Mouse (Mus musculus): ENCODE data around the gene Hoxa7. TPM values are rescaled to one million over a fixed set of nuclear protein-coding genes. Genes with fewer than 3 reads are reported as not detected.

Hoxa7 gene
- polyA plus RNA-seq, 1 experiment from 2014 or later, result 8.1 TPM

DNA sequence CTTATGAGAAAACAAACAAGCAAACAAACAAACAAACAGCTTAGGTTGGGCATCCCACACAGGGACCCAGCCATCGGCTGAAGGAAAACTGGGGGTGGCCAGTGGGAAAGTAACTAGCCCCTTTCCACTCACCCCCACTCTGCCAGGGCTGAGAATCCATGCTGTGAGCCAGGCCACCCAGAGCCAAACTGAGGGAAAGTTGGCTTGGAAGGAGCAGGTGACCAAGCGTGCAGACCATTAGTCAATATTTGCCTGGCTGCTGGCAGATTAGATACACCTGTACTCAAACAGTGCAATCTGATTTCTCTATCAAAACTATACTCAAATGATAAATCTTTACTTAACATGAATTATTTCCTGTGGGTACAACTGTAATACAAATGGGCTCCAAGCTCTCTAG, 39.6 kb downstream of the Hoxa7 start:
- DNase-seq (ENCODE audit: low spot score), result no peak
- H3K4me3 ChIP-seq (ENCODE audit: low read depth, low read length), result no peak overlapping the region
- no peak overlapping the region for H3K4me2 ChIP-seq (replicated peaks; ENCODE audit: low read depth)
- TF ChIP-seq EP300 (optimal IDR thresholded peaks at IDR 0.05), result no peak
- H3K27me3 ChIP-seq (ENCODE audit: control insufficient read depth, insufficient read depth, low read length), result peaks cover 2% of the 10 kb centered on the region; the same call in 1 of the 2 replicates
- no peaks in the 10 kb centered on the region for H3K9me3 ChIP-seq (ENCODE audit: control insufficient read depth, low read length)
- no peak for ATAC-seq (ENCODE audit: low FRiP score, low TSS enrichment)
- H3K36me3 ChIP-seq (ENCODE audit: control insufficient read depth, insufficient read depth, low read length), result no peaks in the 10 kb centered on the region
- 31% methylated on average over 2 of the region's 2 CpGs for WGBS
- no peak overlapping the region for H3K27ac ChIP-seq (replicated peaks)
- no peak overlapping the region for H3K9ac ChIP-seq (ENCODE audit: low read length)
- H3K4me1 ChIP-seq (replicated peaks; ENCODE audit: control insufficient read depth, insufficient read depth), result no peaks in the 10 kb centered on the region; the same call in 1 of the 2 replicates

DNA sequence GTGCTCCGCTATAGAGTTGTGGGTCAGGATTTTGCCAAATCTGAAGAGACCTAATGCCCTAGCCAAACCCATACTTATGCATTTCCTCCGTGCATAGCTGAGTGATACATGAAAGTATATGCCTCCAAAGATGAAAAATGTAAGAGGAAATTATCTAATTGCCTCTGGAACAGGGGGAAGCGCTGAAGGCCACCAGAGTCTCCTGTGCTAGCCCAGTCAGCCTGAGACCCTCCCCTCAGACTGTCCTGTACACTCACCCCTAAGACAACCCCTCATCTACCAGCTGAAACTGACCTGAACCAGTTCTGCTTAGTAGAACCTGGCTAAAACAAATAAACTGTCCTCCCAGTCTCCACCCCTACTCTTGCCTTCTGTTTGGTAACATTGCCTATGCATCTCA, 40.9 kb downstream of the Hoxa7 start:
- no peak for TF ChIP-seq CTCF (IDR thresholded peaks at IDR 0.05; ENCODE audit: low read depth)
- TF ChIP-seq EP300 (optimal IDR thresholded peaks at IDR 0.05), result no peak
- Histone ChIP-seq H3K4me2 (replicated peaks; ENCODE audit: low read depth) (peak overlapping the region; percentile 75), H3K9ac (ENCODE audit: low read length) (peak overlapping the region; percentile 89), H3K36me3 (ENCODE audit: control insufficient read depth, insufficient read depth, low read length) (no peaks in the 10 kb centered on the region), H3K9me3 (ENCODE audit: control insufficient read depth, low read length) (no peaks in the 10 kb centered on the region), H3K27ac (replicated peaks) (peak overlapping the region; percentile 95), H3K4me1 (replicated peaks; ENCODE audit: control insufficient read depth, insufficient read depth) (no peaks in the 10 kb centered on the region; the same call in 1 of the 2 replicates), H3K27me3 (ENCODE audit: control insufficient read depth, insufficient read depth, low read length) (no peaks in the 10 kb centered on the region), H3K4me3 (ENCODE audit: low read depth, low read length) (peak overlapping the region; percentile 63)
- DNase-seq (ENCODE audit: low spot score), result no peak
- ATAC-seq (ENCODE audit: low FRiP score, low TSS enrichment), result no peak
- WGBS, result 37% methylated on average over 3 of the region's 3 CpGs

DNA sequence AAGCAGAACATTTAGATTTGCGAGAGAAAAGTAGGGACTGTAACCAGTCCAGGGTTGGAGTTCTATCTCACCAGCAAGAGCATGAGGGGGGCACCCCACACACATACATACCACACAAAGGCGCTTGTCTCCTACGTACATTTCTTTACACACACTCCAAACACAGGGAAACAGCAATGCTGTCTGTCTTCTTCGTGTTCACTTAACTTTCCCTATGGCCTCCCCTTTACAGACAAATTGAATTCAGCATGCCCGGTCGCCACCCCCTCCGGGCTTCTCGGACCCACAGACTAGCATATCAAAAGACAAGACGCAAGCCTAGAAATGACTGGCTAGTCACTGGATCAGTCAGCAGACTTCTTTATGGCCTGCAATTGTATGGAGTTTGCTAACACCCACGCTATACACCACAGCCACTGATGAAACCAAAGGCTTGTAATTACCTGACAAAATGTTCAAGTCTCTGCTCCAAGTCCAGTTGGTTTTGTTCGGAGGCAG, 41.4 kb downstream of the Hoxa7 start:
- TF ChIP-seq CTCF (IDR thresholded peaks at IDR 0.05; ENCODE audit: low read depth) (no peak), EP300 (optimal IDR thresholded peaks at IDR 0.05) (no peak)
- H3K27ac ChIP-seq (replicated peaks), result peak overlapping the region; percentile 95
- peak overlapping the region; percentile 63 for H3K4me3 ChIP-seq (ENCODE audit: low read depth, low read length)
- H3K4me1 ChIP-seq (replicated peaks; ENCODE audit: control insufficient read depth, insufficient read depth), result no peaks in the 10 kb centered on the region; the same call in 1 of the 2 replicates
- H3K9ac ChIP-seq (ENCODE audit: low read length), result peak overlapping the region; percentile 89
- H3K27me3 ChIP-seq (ENCODE audit: control insufficient read depth, insufficient read depth, low read length), result no peaks in the 10 kb centered on the region
- peak overlapping the region; percentile 75 for H3K4me2 ChIP-seq (replicated peaks; ENCODE audit: low read depth)
- no peaks in the 10 kb centered on the region for H3K9me3 ChIP-seq (ENCODE audit: control insufficient read depth, low read length)
- H3K36me3 ChIP-seq (ENCODE audit: control insufficient read depth, insufficient read depth, low read length), result no peaks in the 10 kb centered on the region
- 22% methylated on average over 11 of the region's 11 CpGs for WGBS
- DNase-seq (ENCODE audit: low spot score) (no peak), ATAC-seq (ENCODE audit: low FRiP score, low TSS enrichment) (no peak)

DNA sequence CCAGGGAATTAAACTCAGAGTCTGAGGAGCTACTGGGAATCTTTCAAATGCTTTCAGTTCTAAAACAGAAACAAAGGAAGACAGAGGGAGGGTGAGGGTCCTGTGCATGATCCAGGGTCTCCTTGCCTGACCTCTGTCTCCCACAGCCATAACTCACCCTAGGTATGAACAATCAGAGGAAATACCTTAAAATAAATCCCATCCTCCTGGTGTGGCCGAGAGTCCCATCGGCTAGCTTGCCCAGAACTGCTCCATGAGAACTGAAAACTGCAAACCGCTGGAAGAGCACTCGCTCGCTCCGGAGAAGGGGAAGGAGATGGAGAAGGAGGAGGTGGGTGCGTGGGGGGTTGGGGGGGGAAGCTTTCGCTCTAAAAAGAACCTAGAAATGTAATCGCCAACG, 42.0 kb downstream of the Hoxa7 start:
- H3K9ac ChIP-seq (ENCODE audit: low read length), result peak overlapping the region; percentile 89
- H3K27me3 ChIP-seq (ENCODE audit: control insufficient read depth, insufficient read depth, low read length), result no peaks in the 10 kb centered on the region
- no peaks in the 10 kb centered on the region; the same call in 1 of the 2 replicates for H3K4me1 ChIP-seq (replicated peaks; ENCODE audit: control insufficient read depth, insufficient read depth)
- TF ChIP-seq CTCF (IDR thresholded peaks at IDR 0.05; ENCODE audit: low read depth) (no peak), EP300 (optimal IDR thresholded peaks at IDR 0.05) (no peak)
- ATAC-seq (ENCODE audit: low FRiP score, low TSS enrichment) (no peak), DNase-seq (ENCODE audit: low spot score) (peak; percentile 13)
- peak overlapping the region; percentile 75 for H3K4me2 ChIP-seq (replicated peaks; ENCODE audit: low read depth)
- 13% methylated on average over 10 of the region's 10 CpGs for WGBS
- peak overlapping the region; percentile 95 for H3K27ac ChIP-seq (replicated peaks)
- no peaks in the 10 kb centered on the region for H3K9me3 ChIP-seq (ENCODE audit: control insufficient read depth, low read length)
- H3K4me3 ChIP-seq (ENCODE audit: low read depth, low read length), result peak overlapping the region; percentile 63
- no peaks in the 10 kb centered on the region for H3K36me3 ChIP-seq (ENCODE audit: control insufficient read depth, insufficient read depth, low read length)

DNA sequence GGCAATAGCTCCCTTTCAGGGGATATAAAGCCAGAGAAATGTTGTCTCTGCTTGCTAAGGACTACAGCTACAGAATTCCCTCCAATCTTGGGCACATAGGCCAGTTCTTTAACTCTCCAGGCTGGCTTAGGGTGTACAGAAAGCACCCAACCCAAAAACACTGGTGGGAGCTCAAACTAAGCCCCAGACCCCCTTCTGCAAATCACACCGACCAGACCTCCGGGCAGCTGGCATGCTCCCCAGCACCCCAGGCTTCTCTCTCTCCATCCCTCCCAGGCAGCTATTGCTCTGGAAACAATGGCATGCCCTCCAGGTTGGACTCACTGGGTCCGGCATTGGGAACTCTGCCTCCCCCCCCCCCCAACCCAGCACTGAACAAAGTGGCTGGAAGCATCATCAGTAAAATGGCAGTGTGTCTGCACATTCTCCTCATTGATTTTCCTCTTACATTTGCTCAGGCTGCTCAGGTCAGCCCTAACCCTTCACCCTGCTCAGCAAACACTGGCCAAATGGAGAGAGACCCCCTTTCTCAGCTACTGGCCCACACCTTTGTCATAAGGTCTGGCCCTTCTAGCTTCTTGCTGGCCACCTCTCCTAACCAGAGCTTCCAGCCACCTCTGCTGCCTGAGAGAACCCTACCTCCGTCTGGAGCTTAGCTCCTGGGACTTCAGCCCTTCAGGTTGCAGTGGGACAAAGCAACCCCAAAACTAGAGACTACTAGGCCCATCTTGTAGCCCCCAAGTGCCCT, 42.6 kb downstream of the Hoxa7 start:
- Histone ChIP-seq H3K9me3 (ENCODE audit: control insufficient read depth, low read length) (no peaks in the 10 kb centered on the region), H3K4me1 (replicated peaks; ENCODE audit: control insufficient read depth, insufficient read depth) (no peaks in the 10 kb centered on the region; the same call in 1 of the 2 replicates), H3K27me3 (ENCODE audit: control insufficient read depth, insufficient read depth, low read length) (no peaks in the 10 kb centered on the region), H3K27ac (replicated peaks) (peak overlapping the region; percentile 95), H3K9ac (ENCODE audit: low read length) (peak overlapping the region; percentile 89), H3K36me3 (ENCODE audit: control insufficient read depth, insufficient read depth, low read length) (no peaks in the 10 kb centered on the region), H3K4me2 (replicated peaks; ENCODE audit: low read depth) (peak overlapping the region; percentile 75), H3K4me3 (ENCODE audit: low read depth, low read length) (peak overlapping the region; percentile 63)
- ATAC-seq (ENCODE audit: low FRiP score, low TSS enrichment) (no peak), DNase-seq (ENCODE audit: low spot score) (peak; percentile 13)
- no peak for TF ChIP-seq EP300 (optimal IDR thresholded peaks at IDR 0.05)
- no peak for TF ChIP-seq CTCF (IDR thresholded peaks at IDR 0.05; ENCODE audit: low read depth)
- 17% methylated on average over 4 of the region's 4 CpGs for WGBS

DNA sequence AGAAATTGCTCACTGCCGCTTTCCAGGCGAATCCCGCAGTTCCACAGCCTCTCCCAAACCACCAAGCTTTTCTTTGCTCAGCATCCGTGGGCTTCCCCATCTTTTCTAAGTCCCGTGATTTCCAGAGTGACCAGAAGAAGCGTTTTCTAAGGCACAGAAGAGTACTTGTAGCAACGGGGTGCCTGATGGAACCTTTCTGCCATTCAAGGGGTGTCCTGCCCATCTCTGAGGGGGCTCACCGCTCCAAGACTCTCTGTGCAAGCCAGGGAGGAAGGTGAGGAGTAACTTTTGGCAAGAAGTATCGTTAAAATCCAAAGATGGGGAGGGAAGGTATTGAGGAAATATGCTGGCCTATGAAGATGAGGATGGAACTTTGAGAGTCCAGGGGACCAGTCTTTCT, 43.8 kb downstream of the Hoxa7 start:
- TF ChIP-seq CTCF (IDR thresholded peaks at IDR 0.05; ENCODE audit: low read depth), result no peak
- no peak for TF ChIP-seq EP300 (optimal IDR thresholded peaks at IDR 0.05)
- Histone ChIP-seq H3K4me1 (replicated peaks; ENCODE audit: control insufficient read depth, insufficient read depth) (no peaks in the 10 kb centered on the region), H3K9ac (ENCODE audit: low read length) (peak overlapping the region; percentile 89), H3K36me3 (ENCODE audit: control insufficient read depth, insufficient read depth, low read length) (no peaks in the 10 kb centered on the region), H3K4me3 (ENCODE audit: low read depth, low read length) (peak overlapping the region; percentile 63), H3K9me3 (ENCODE audit: control insufficient read depth, low read length) (no peaks in the 10 kb centered on the region), H3K27ac (replicated peaks) (peak overlapping the region; percentile 95), H3K27me3 (ENCODE audit: control insufficient read depth, insufficient read depth, low read length) (no peaks in the 10 kb centered on the region), H3K4me2 (replicated peaks; ENCODE audit: low read depth) (peak overlapping the region; percentile 75)
- 21% methylated on average over 9 of the region's 9 CpGs for WGBS
- DNase-seq (ENCODE audit: low spot score) (peak; percentile 14), ATAC-seq (ENCODE audit: low FRiP score, low TSS enrichment) (no peak)
